Mouse (Mus musculus) liver, adult 2 months (tissue): ENCODE data around the gene Dpp6.

Experiments
- CTCF ChIP-seq: fragments of 200-500 bp; IDR thresholded peaks from 2 replicates; pipeline ENCODE4 v1.5.1; 2011; ENCODE audit warnings: low read depth, low read length, control low read depth
- POLR2A ChIP-seq: fragments of 200-500 bp; IDR thresholded peaks from 2 replicates; pipeline ENCODE4 v1.6.1; 2011; ENCODE audit warnings: low read length, control low read depth; ENCODE audit not compliant: insufficient read depth; ENCODE audit errors: extremely low read depth

GRCm38 (mm10) chr5:27413023-27413422, 596.0 kb downstream of the Dpp6 start:
- TF ChIP-seq CTCF, result no peak
- TF ChIP-seq POLR2A, result no peak
